Mouse (Mus musculus): Measurements from ENCODE around the gene Rap1a. TPM values are rescaled to one million over a fixed set of nuclear protein-coding genes. Genes with fewer than 3 reads are reported as not detected.
"Not testable (repeated sequence)": the region's sequence is repeated elsewhere in the genome, so short reads cannot be mapped to it uniquely, and the experiment has no call there.

Rap1a gene
- polyA plus RNA-seq, 1 experiment from 2014 or later, result 166 TPM

- peaks cover 7% of the 10 kb centered on the region; the same call in 1 of the 2 replicates for H3K4me1 ChIP-seq (ENCODE audit: insufficient read depth, low read depth, low read length)
- TF ChIP-seq CTCF (IDR thresholded peaks at IDR 0.05) (no peak), EP300 (IDR thresholded peaks at IDR 0.05) (no peak)
- H3K36me3 ChIP-seq (ENCODE audit: insufficient read depth, low read length), result no peaks in the 10 kb centered on the region
- DNase-seq (ENCODE audit: low spot score), result peak; percentile 92
- peak within 1 kb of the TSS; percentile 26; the same call in 1 of the 2 replicates for H3K27ac ChIP-seq (ENCODE audit: low read length)
- H3K9ac ChIP-seq (replicated peaks; ENCODE audit: low read depth), result peak within 1 kb of the TSS; percentile 56
- peak; percentile 96 for ATAC-seq
- H3K4me3 ChIP-seq (ENCODE audit: low read depth, low read length), result peak within 1 kb of the TSS; percentile 50
- H3K9me3 ChIP-seq (ENCODE audit: low read length), result no peaks in the 10 kb centered on the region
- 6% methylated on average over 37 of the region's 43 CpGs for WGBS
- H3K27me3 ChIP-seq (replicated peaks; ENCODE audit: insufficient read depth, low read length), result no peaks in the 10 kb centered on the region
- peak within 1 kb of the TSS; percentile 98 for H3K4me2 ChIP-seq (replicated peaks; ENCODE audit: low read depth, low read length)
These were observed 96.8 kb downstream of the Rap1a start, which contains the start of gene Inka2 for GRCm38 (mm10) chr3:105704031-105705008. Inka2 (plus strand) TSS chr3:105704599.

DNA sequence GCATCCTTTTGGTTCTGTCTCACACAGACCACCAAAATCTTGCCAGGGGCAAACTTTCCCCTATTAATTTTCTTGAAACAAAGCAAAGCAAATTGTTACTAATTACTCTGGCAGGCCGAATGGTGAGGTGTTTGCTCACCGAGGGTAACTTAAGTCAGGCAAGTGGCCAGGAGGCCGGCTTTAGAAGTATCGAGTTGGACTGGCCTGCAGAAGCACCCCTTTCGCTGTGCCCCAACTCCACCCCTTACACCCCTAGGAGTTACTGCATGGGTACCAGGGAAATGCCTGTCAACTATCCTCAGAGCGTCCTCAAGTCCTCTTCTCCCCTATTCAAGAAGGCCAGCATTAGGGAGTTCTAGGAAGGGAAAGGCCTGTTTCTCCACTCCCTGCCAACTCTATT lies 97.6 kb downstream of the Rap1a start:
- Histone ChIP-seq H3K9me3 (ENCODE audit: low read length) (no peaks in the 10 kb centered on the region), H3K9ac (replicated peaks; ENCODE audit: low read depth) (no peak overlapping the region), H3K4me2 (replicated peaks; ENCODE audit: low read depth, low read length) (no peak overlapping the region), H3K36me3 (ENCODE audit: insufficient read depth, low read length) (no peaks in the 10 kb centered on the region), H3K4me1 (ENCODE audit: insufficient read depth, low read depth, low read length) (peaks cover 7% of the 10 kb centered on the region; the same call in 1 of the 2 replicates), H3K4me3 (ENCODE audit: low read depth, low read length) (no peak overlapping the region), H3K27me3 (replicated peaks; ENCODE audit: insufficient read depth, low read length) (no peaks in the 10 kb centered on the region), H3K27ac (ENCODE audit: low read length) (no peak overlapping the region)
- TF ChIP-seq CTCF (IDR thresholded peaks at IDR 0.05), result no peak
- no peak for TF ChIP-seq EP300 (IDR thresholded peaks at IDR 0.05)
- 49% methylated on average over 6 of the region's 6 CpGs for WGBS
- DNase-seq (ENCODE audit: low spot score) (no peak), ATAC-seq (no peak)

GRCm38 (mm10) chr3:105701399-105701798 lies 99.7 kb downstream of the Rap1a start:
- H3K4me3 ChIP-seq (ENCODE audit: low read depth, low read length), result no peak overlapping the region
- 31% methylated on average over 5 of the region's 5 CpGs for WGBS
- H3K4me2 ChIP-seq (replicated peaks; ENCODE audit: low read depth, low read length), result 0 out of 2 replicates have a peak overlapping the region, but pooled peaks have one; percentile 11
- TF ChIP-seq CTCF (IDR thresholded peaks at IDR 0.05), result no peak
- no peak for TF ChIP-seq EP300 (IDR thresholded peaks at IDR 0.05)
- ATAC-seq, result no peak
- no peaks in the 10 kb centered on the region for H3K36me3 ChIP-seq (ENCODE audit: insufficient read depth, low read length)
- H3K9ac ChIP-seq (replicated peaks; ENCODE audit: low read depth), result no peak overlapping the region
- H3K27me3 ChIP-seq (replicated peaks; ENCODE audit: insufficient read depth, low read length), result no peaks in the 10 kb centered on the region
- no peaks in the 10 kb centered on the region for H3K9me3 ChIP-seq (ENCODE audit: low read length)
- peak; percentile 29 for DNase-seq (ENCODE audit: low spot score)
- H3K4me1 ChIP-seq (ENCODE audit: insufficient read depth, low read depth, low read length), result peaks cover 7% of the 10 kb centered on the region; the same call in 1 of the 2 replicates
- no peak overlapping the region for H3K27ac ChIP-seq (ENCODE audit: low read length)

- 44% methylated on average over 1 of the region's 1 CpGs for WGBS
- ATAC-seq; H3K27ac ChIP-seq (ENCODE audit: low read length); H3K9ac ChIP-seq (replicated peaks; ENCODE audit: low read depth); H3K36me3 ChIP-seq (ENCODE audit: insufficient read depth, low read length); H3K27me3 ChIP-seq (replicated peaks; ENCODE audit: insufficient read depth, low read length); DNase-seq (ENCODE audit: low spot score); H3K4me3 ChIP-seq (ENCODE audit: low read depth, low read length); H3K9me3 ChIP-seq (ENCODE audit: low read length); H3K4me1 ChIP-seq (ENCODE audit: insufficient read depth, low read depth, low read length); H3K4me2 ChIP-seq (replicated peaks; ENCODE audit: low read depth, low read length): not testable (repeated sequence)
- TF ChIP-seq CTCF (IDR thresholded peaks at IDR 0.05), result 0 out of 2 replicates have a peak, but pooled peaks have one; percentile 23
These were observed 100.3 kb downstream of the Rap1a start for GRCm38 (mm10) chr3:105700786-105701185.

DNA sequence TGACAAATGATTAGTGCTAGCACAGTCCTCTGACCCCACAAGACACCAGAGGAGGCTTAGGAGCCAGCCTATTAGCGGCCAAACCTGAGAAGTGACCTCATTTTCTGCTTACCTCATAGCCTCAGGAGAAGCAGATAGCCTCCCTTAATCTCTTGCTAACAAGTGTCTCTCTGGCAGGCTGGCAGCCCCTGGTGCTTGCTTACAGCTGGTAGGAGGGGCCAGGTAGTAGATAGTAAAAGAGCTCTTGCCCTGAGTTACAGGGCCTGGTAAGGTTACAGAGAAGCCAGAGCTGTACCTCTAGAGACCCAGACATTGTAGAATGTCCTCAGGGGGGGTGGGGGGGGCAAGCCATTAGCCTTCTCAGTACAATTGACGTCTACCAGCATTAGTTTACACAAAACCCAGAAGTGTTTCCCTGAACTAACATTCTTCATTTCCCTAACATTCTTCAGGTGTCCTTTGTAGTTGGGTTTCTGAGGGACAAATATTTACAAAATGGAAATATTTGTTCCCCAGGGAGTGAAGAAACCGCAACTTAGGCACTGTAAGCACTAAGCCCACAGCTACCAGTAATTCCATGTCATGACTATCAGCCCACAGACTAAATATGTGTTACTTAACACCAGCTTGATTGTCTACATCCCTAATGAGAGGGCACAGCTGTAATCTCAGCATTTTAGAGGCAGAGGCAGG lies 101.7 kb downstream of the Rap1a start:
- H3K27me3 ChIP-seq (replicated peaks; ENCODE audit: insufficient read depth, low read length), result 0 out of 2 replicates have a peak, but pooled peaks cover 5% of the 10 kb centered on the region
- ATAC-seq, result peak; percentile 85
- no peaks in the 10 kb centered on the region for H3K9me3 ChIP-seq (ENCODE audit: low read length)
- H3K9ac ChIP-seq (replicated peaks; ENCODE audit: low read depth), result no peak overlapping the region
- no peaks in the 10 kb centered on the region for H3K36me3 ChIP-seq (ENCODE audit: insufficient read depth, low read length)
- no peak overlapping the region for H3K4me3 ChIP-seq (ENCODE audit: low read depth, low read length)
- TF ChIP-seq CTCF (IDR thresholded peaks at IDR 0.05) (no peak), EP300 (IDR thresholded peaks at IDR 0.05) (peak; percentile 73)
- 29% methylated on average over 3 of the region's 3 CpGs for WGBS
- H3K4me2 ChIP-seq (replicated peaks; ENCODE audit: low read depth, low read length), result no peak overlapping the region
- peaks cover 4% of the 10 kb centered on the region; the same call in 1 of the 2 replicates for H3K4me1 ChIP-seq (ENCODE audit: insufficient read depth, low read depth, low read length)
- DNase-seq (ENCODE audit: low spot score), result peak; percentile 82
- peak overlapping the region; percentile 51; the same call in 1 of the 2 replicates for H3K27ac ChIP-seq (ENCODE audit: low read length)

DNA sequence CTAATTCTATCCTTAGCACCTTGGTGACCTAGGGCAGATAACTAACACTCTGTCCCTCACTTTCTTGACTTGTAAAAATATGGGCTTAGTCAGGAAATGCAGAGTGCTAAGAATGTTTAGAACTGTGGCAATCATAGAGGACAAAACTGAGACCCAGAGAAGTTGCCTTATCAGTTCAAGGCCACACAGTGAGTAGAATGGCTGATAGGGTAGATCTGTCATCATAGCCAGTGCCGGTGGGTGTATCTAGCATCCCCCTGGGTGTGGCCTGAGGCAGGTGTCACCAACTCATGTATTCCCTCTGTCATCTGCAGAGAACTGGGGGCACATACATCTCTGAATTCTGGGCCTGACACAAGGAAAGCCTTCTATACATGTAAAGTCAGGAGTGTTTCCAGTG lies 102.8 kb downstream of the Rap1a start:
- no peak overlapping the region for H3K4me2 ChIP-seq (replicated peaks; ENCODE audit: low read depth, low read length)
- H3K27ac ChIP-seq (ENCODE audit: low read length), result no peak overlapping the region
- H3K9ac ChIP-seq (replicated peaks; ENCODE audit: low read depth), result no peak overlapping the region
- H3K27me3 ChIP-seq (replicated peaks; ENCODE audit: insufficient read depth, low read length), result 0 out of 2 replicates have a peak, but pooled peaks cover 5% of the 10 kb centered on the region
- no peaks in the 10 kb centered on the region for H3K9me3 ChIP-seq (ENCODE audit: low read length)
- no peaks in the 10 kb centered on the region for H3K36me3 ChIP-seq (ENCODE audit: insufficient read depth, low read length)
- no peak for DNase-seq (ENCODE audit: low spot score)
- 52% methylated on average over 1 of the region's 1 CpGs for WGBS
- TF ChIP-seq CTCF (IDR thresholded peaks at IDR 0.05) (no peak), EP300 (IDR thresholded peaks at IDR 0.05) (no peak)
- no peak for ATAC-seq
- peaks cover 4% of the 10 kb centered on the region; the same call in 1 of the 2 replicates for H3K4me1 ChIP-seq (ENCODE audit: insufficient read depth, low read depth, low read length)
- no peak overlapping the region for H3K4me3 ChIP-seq (ENCODE audit: low read depth, low read length)
